9 mouse cellular contexts compared by ENCODE assay signal in the genomic region with DNA sequence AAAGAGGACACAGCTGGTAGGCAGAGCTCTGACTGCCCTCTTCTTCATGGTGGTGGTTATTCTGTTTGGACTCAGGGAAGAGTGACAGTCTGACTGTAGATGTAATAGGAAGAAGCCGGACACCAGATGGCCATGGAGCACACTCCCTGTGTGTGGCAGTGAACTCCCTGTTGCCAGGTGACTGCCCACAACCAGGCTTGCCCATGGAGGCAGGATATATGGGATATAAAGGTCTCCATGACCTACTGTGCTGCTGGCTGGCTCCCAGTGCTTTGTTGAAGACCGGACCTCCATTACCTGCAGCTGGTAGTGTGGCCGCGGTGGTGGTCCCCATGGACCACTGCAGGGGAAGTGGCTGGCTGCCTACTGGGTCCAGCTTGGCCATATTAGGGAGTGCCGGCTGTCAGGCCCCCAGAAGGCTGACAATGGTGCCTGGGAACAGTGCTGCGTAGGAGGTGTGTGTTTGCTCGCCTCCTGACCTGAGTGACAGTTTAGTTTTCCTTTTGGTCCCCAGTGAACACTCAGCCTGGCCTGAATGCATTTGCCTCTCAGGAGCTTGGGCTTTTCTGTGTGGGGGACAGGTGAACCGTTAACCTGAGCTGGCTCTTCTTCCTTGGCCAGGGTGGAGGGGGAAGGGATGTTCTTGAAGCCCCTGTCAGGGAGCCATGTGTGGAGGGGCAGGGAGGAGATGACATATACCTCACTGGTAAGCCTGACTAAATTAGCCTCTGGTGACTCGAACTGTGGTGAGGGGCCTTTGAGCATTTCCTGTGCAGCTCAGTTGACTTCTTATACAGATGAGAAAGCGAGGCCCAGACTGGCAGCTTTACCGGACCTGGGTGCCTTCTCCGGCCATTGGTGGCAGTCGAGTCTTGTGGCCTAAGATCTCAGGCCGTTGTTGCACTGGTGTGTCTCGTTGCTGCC.
DNase-seq lines count a peak whose midpoint lies in the region; ATAC-seq lines count a peak whose summit lies in the region.
"Had no signal": no experiment of that assay in that cellular context is flagged by ENCODE, and none has a peak within 500 bp of the region (broad histone marks: within the 10 kb centered on the region; RNA-seq: fewer than 3 reads in every experiment).

No protein-coding gene starts in this region.

- 0 out of 2 replicates have a peak overlapping the region, but pooled peaks have one; percentile 23 for H3K27ac ChIP-seq in forebrain, embryonic 15.5 days (replicated peaks)
- no peak overlapping the region for H3K27ac ChIP-seq in forebrain, embryonic 13.5 days
- H3K27ac ChIP-seq in neural tube, embryonic 11.5 days (ENCODE audit: low read depth, low read length): 0 out of 2 replicates have a peak overlapping the region, but pooled peaks have one; percentile 3
- peak overlapping the region; percentile 54; the same call in 1 of the 2 replicates for H3K27ac ChIP-seq in hindbrain, embryonic 10.5 days
- no peak overlapping the region for H3K27ac ChIP-seq in neural tube, embryonic 12.5 days

- H3K9ac ChIP-seq in forebrain, embryonic 15.5 days (replicated peaks): no peak overlapping the region
- H3K9ac ChIP-seq in forebrain, embryonic 13.5 days: no peak overlapping the region
- no peak overlapping the region for H3K9ac ChIP-seq in neural tube, embryonic 11.5 days (ENCODE audit: low read length)
- no peak overlapping the region for H3K9ac ChIP-seq in neural tube, embryonic 12.5 days

- H3K27me3 ChIP-seq in forebrain, embryonic 15.5 days: no peaks in the 10 kb centered on the region
- H3K27me3 ChIP-seq in forebrain, embryonic 13.5 days: no peaks in the 10 kb centered on the region
- H3K27me3 ChIP-seq in neural tube, embryonic 11.5 days (ENCODE audit: control insufficient read depth, insufficient read depth, low read length): no peaks in the 10 kb centered on the region
- H3K27me3 ChIP-seq in hindbrain, embryonic 10.5 days (ENCODE audit: insufficient read depth, poor library complexity, severe bottlenecking): no peaks in the 10 kb centered on the region
- H3K27me3 ChIP-seq in neural tube, embryonic 12.5 days (replicated peaks): no peaks in the 10 kb centered on the region

- H3K4me2 ChIP-seq in forebrain, embryonic 15.5 days (replicated peaks): no peak overlapping the region
- no peak overlapping the region for H3K4me2 ChIP-seq in forebrain, embryonic 13.5 days
- H3K4me2 ChIP-seq in neural tube, embryonic 11.5 days (ENCODE audit: low read depth): no peak overlapping the region
- 0 out of 2 replicates have a peak overlapping the region, but pooled peaks have one; percentile 3 for H3K4me2 ChIP-seq in neural tube, embryonic 12.5 days (replicated peaks)
- H3K4me2 ChIP-seq: liver, embryonic 11.5 days had no signal

- H3K4me1 ChIP-seq in forebrain, embryonic 15.5 days: peaks cover 68% of the 10 kb centered on the region
- H3K4me1 ChIP-seq in forebrain, embryonic 13.5 days: peaks cover 93% of the 10 kb centered on the region
- peaks cover 73% of the 10 kb centered on the region for H3K4me1 ChIP-seq in neural tube, embryonic 11.5 days (ENCODE audit: control insufficient read depth, insufficient read depth, low read length)
- peaks cover 98% of the 10 kb centered on the region for H3K4me1 ChIP-seq in hindbrain, embryonic 10.5 days (replicated peaks)
- H3K4me1 ChIP-seq in neural tube, embryonic 12.5 days: peaks cover 91% of the 10 kb centered on the region

- H3K36me3 ChIP-seq in forebrain, embryonic 15.5 days: no peaks in the 10 kb centered on the region
- no peaks in the 10 kb centered on the region for H3K36me3 ChIP-seq in forebrain, embryonic 13.5 days (ENCODE audit: poor library complexity, severe bottlenecking)
- H3K36me3 ChIP-seq in neural tube, embryonic 11.5 days (ENCODE audit: control insufficient read depth, insufficient read depth, low read length): no peaks in the 10 kb centered on the region; the same call in 1 of the 2 replicates
- H3K36me3 ChIP-seq in hindbrain, embryonic 10.5 days: peaks cover 43% of the 10 kb centered on the region
- 0 out of 2 replicates have a peak, but pooled peaks cover 4% of the 10 kb centered on the region for H3K36me3 ChIP-seq in neural tube, embryonic 12.5 days

- WGBS in forebrain, embryonic 15.5 days: 83% methylated on average over 15 of the region's 15 CpGs
- WGBS in forebrain, embryonic 13.5 days: 85% methylated on average over 15 of the region's 15 CpGs
- WGBS in neural tube, embryonic 11.5 days: 71% methylated on average over 15 of the region's 15 CpGs
- 74% methylated on average over 15 of the region's 15 CpGs for WGBS in hindbrain, embryonic 10.5 days
- WGBS in neural tube, embryonic 12.5 days: 74% methylated on average over 15 of the region's 15 CpGs

- H3K9me3 ChIP-seq in forebrain, embryonic 15.5 days: no peaks in the 10 kb centered on the region
- no peaks in the 10 kb centered on the region for H3K9me3 ChIP-seq in forebrain, embryonic 13.5 days (replicated peaks)
- no peaks in the 10 kb centered on the region for H3K9me3 ChIP-seq in neural tube, embryonic 11.5 days (ENCODE audit: control insufficient read depth, low read length)
- no peaks in the 10 kb centered on the region for H3K9me3 ChIP-seq in hindbrain, embryonic 10.5 days
- no peaks in the 10 kb centered on the region for H3K9me3 ChIP-seq in neural tube, embryonic 12.5 days

- no peak for ATAC-seq in forebrain, embryonic 15.5 days (replicated peaks)
- no peak for ATAC-seq in forebrain, embryonic 13.5 days
- no peak for ATAC-seq in neural tube, embryonic 11.5 days (ENCODE audit: insufficient read depth, low FRiP score, low TSS enrichment)
- no peak for ATAC-seq in neural tube, embryonic 12.5 days (ENCODE audit: low FRiP score, low read depth)

- DNase-seq in neural tube, embryonic 11.5 days (ENCODE audit: low spot score): no peak
- DNase-seq in neural tube, embryonic 10.5 days (ENCODE audit: extremely low spot score, low spot score): no peak
- no peak for DNase-seq in hindbrain, embryonic 10.5 days (ENCODE audit: low spot score)
- DNase-seq in yolk sac, embryonic 10.5 days (ENCODE audit: low spot score): no peak
- DNase-seq in layer of hippocampus, postnatal 10 days (ENCODE audit: low spot score in 2 of 2): no peak

- no peak overlapping the region for H3K4me3 ChIP-seq in forebrain, embryonic 15.5 days
- H3K4me3 ChIP-seq in forebrain, embryonic 13.5 days: no peak overlapping the region
- no peak overlapping the region for H3K4me3 ChIP-seq in neural tube, embryonic 11.5 days (ENCODE audit: low read depth, low read length)
- no peak overlapping the region for H3K4me3 ChIP-seq in hindbrain, embryonic 10.5 days
- no peak overlapping the region for H3K4me3 ChIP-seq in neural tube, embryonic 12.5 days

Comparison
In these comparisons a context has a peak if more than half of its experiments do, and no peak if none do; other contexts are left out.
1. H3K27ac ChIP-seq: peak in forebrain, embryonic 15.5 days (single experiment), neural tube, embryonic 11.5 days (single experiment) and hindbrain, embryonic 10.5 days (single experiment); none in forebrain, embryonic 13.5 days (single experiment) and neural tube, embryonic 12.5 days (single experiment).